Mouse (Mus musculus) adrenal gland, adult 2 months (tissue): Measurements from ENCODE around the gene Axin2. TPM values are rescaled to one million over a fixed set of nuclear protein-coding genes. Genes with fewer than 3 reads are reported as not detected.

Experiments used
- DNase-seq: peaks from one replicate; pipeline ENCODE4 v3.0.0; 2021
- polyA plus RNA-seq: library from polyadenylated mRNA; depleted of rRNA; stranded (reverse); fragments of >200 nt; gene quantifications from 2 replicates; pipeline ENCODE4 v1.2.3, GENCODE M21; 2012
- total RNA-seq, 2 experiments: library from RNA; stranded (reverse); gene quantifications; 2 replicates each; pipeline ENCODE4 v1.2.3; 2021

Axin2 gene
- total and polyA plus RNA-seq, 3 experiments = 25.7 to 47.1 (median 28.6) TPM

- no peak for DNase-seq
Observed at GRCm38 (mm10) chr11:108929176-108929575, 9.0 kb downstream of the Axin2 start.

GRCm38 (mm10) chr11:108929700-108930099 lies 9.6 kb downstream of the Axin2 start:
- no peak for DNase-seq

- DNase-seq = no peak
Observed at GRCm38 (mm10) chr11:108930612-108931011, 10.5 kb downstream of the Axin2 start.

GRCm38 (mm10) chr11:108933835-108934234 lies 13.7 kb downstream of the Axin2 start:
- peak; percentile 24 for DNase-seq

GRCm38 (mm10) chr11:108935128-108935868 lies 15.1 kb downstream of the Axin2 start:
- DNase-seq = peak; percentile 9

- DNase-seq = peak; percentile 68
Observed at GRCm38 (mm10) chr11:108936016-108936792, 16.1 kb downstream of the Axin2 start.

GRCm38 (mm10) chr11:108940655-108941412 lies 20.7 kb downstream of the Axin2 start:
- peak; percentile 17 for DNase-seq

- peak; percentile 12 for DNase-seq
Observed at GRCm38 (mm10) chr11:108941836-108942235, 21.7 kb downstream of the Axin2 start.

GRCm38 (mm10) chr11:108943741-108944140 lies 23.6 kb downstream of the Axin2 start:
- DNase-seq = peak; percentile 8

- peak; percentile 4 for DNase-seq
Observed at GRCm38 (mm10) chr11:108945666-108946065, 25.5 kb downstream of the Axin2 start.

- peak; percentile 68 for DNase-seq
Observed at GRCm38 (mm10) chr11:108947425-108948184, 27.5 kb downstream of the Axin2 start.

- peak; percentile 19 for DNase-seq
Observed at GRCm38 (mm10) chr11:108948501-108948900, 28.4 kb downstream of the Axin2 start.

- peak; percentile 3 for DNase-seq
Observed at GRCm38 (mm10) chr11:108948931-108949330, 28.8 kb downstream of the Axin2 start.

- DNase-seq = no peak
Observed at GRCm38 (mm10) chr11:108952343-108952742, 32.2 kb downstream of the Axin2 start.

GRCm38 (mm10) chr11:108955943-108956342 lies 35.8 kb downstream of the Axin2 start:
- DNase-seq = no peak

- no peak for DNase-seq
Observed at GRCm38 (mm10) chr11:108958349-108958748, 38.2 kb downstream of the Axin2 start.

- DNase-seq = no peak
Observed at GRCm38 (mm10) chr11:108959196-108959595, 39.0 kb downstream of the Axin2 start.

GRCm38 (mm10) chr11:108961651-108962065 lies 41.5 kb downstream of the Axin2 start:
- no peak for DNase-seq

GRCm38 (mm10) chr11:108963476-108964232 lies 43.5 kb downstream of the Axin2 start:
- DNase-seq = no peak

- DNase-seq = no peak
Observed at GRCm38 (mm10) chr11:108965740-108966139, 45.6 kb downstream of the Axin2 start.

GRCm38 (mm10) chr11:108973459-108973858 lies 53.3 kb downstream of the Axin2 start:
- no peak for DNase-seq
